Mouse (Mus musculus): ENCODE results near the gene Ifit1bl2.

DNA sequence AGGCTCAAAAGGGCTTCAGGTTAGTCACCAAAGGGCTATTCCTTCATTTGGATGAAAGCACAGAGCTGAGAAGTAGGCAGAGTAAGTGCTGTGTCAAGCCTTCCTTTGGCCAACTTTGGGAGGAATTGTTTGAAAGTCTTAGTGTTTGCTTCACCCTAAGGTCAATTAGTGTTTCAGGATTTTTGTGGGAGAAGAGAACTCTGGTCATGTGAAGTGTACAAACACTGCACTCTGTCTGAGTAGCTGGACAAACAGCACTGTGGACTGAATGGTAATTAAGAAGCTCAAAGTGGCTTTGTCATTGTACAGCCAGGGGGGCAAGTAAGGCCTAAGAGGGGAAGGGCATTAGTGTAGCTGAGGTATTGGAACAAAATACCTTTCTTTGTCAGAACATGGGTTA lies 9.1 kb downstream of the Ifit1bl2 start:
- TF ChIP-seq CTCF (IDR thresholded peaks at IDR 0.05; ENCODE audit: control insufficient read depth, insufficient read depth, insufficient read length), result no peak
- no peak for TF ChIP-seq CEBPB (IDR thresholded peaks at IDR 0.05; ENCODE audit: low read depth)
- TF ChIP-seq MAX (IDR thresholded peaks at IDR 0.05), result no peak
- TF ChIP-seq MYOD1 (IDR thresholded peaks at IDR 0.05; ENCODE audit: control insufficient read depth, insufficient read length, low read depth), result no peak
- TF ChIP-seq FOSL1 (IDR thresholded peaks at IDR 0.05; ENCODE audit: insufficient read depth, low read length, poor library complexity, severe bottlenecking), result no peak
